Mouse (Mus musculus): ENCODE measurements around the gene Fpr3. TPM values are rescaled to one million over a fixed set of nuclear protein-coding genes. Genes with fewer than 3 reads are reported as not detected.
"Not testable (repeated sequence)": the region's sequence is repeated elsewhere in the genome, so short reads cannot be mapped to it uniquely, and the experiment has no call there.

Fpr3 gene
- polyA plus RNA-seq, 1 experiment from 2014 or later, result not detected

DNA sequence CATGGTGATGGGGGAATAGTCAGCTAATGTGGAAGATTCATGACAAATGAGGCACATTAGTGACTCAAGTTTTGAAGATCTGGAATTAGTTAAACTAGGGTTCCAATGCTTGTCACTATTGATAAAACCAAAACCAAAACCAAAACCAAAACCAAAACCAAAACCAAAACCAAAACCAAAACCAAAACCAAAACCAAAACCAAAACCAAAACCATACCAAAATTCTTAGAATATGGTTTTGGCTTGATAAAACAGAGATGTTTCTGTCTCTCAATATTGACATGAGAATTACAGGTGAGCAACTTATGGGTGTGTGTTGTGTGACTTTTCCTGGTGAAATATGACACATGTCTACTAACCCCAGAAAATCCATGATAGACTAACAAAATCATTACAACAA is 30.1 kb downstream of the Fpr3 start:
- no peaks in the 10 kb centered on the region for H3K9me3 ChIP-seq (ENCODE audit: low read length)
- no peak overlapping the region for H3K4me2 ChIP-seq (replicated peaks; ENCODE audit: low read depth, low read length)
- H3K27ac ChIP-seq (ENCODE audit: low read length), result no peak overlapping the region
- no peaks in the 10 kb centered on the region for H3K4me1 ChIP-seq (ENCODE audit: insufficient read depth, low read length)
- H3K4me3 ChIP-seq (ENCODE audit: low read length), result no peak overlapping the region
- no peak for ATAC-seq (ENCODE audit: low FRiP score, low TSS enrichment)
- no peaks in the 10 kb centered on the region for H3K36me3 ChIP-seq (ENCODE audit: insufficient read depth, low read length)
- H3K27me3 ChIP-seq (ENCODE audit: insufficient read depth, low read length), result no peaks in the 10 kb centered on the region
- H3K9ac ChIP-seq (replicated peaks; ENCODE audit: low read length), result no peak overlapping the region

DNA sequence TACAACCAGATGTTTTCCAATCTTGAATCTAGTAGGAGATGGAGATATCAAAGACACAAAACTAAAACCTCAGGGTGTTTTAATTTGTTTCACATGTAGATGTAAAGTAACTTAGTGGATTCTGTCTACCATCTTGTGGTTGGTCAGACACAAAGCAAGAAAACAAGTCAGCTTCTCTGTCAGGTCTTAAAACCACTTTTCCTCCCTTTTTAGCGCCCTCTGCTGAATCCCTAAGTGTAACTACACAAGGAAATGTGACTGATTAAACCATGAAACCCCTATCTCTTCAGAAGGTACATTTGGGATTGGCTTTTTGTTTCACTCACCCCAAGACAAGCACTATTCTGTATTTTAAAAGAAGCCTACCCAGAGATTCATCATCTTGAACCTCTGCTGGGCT is 85.8 kb downstream of the Fpr3 start:
- no peak for ATAC-seq (ENCODE audit: low FRiP score, low TSS enrichment)

DNA sequence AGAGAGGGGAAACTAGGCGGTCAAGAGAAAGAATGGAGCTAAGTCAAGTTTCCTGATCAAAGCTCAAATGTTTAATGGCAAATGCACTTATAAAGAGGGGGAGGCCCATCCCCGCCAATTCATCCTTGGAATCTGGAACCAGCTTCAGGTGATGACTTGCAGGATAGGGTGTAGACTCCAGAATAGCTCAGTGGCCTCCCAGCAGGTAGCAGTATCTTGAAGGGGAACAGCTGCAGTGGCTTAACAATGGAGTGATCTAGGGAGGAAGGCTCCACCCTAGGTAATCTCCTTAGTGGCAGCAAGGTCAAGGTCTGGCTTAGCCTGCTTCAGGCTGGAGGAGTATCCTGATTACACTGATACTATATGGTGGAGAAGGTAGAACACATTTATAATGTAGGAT is 93.6 kb downstream of the Fpr3 start:
- H3K4me3 ChIP-seq (ENCODE audit: low read length), result not testable (repeated sequence)

More for the DNA sequence above, 85.8 kb downstream of the Fpr3 start:
- peaks cover 5% of the 10 kb centered on the region; the same call in 1 of the 2 replicates for H3K9me3 ChIP-seq (ENCODE audit: low read length)
- no peaks in the 10 kb centered on the region for H3K36me3 ChIP-seq (ENCODE audit: insufficient read depth, low read length)
- no peaks in the 10 kb centered on the region for H3K4me1 ChIP-seq (ENCODE audit: insufficient read depth, low read length)
- WGBS, result 13% methylated on average over 1 of the region's 1 CpGs
- no peak overlapping the region for H3K4me3 ChIP-seq (ENCODE audit: low read length)
- no peak overlapping the region for H3K4me2 ChIP-seq (replicated peaks; ENCODE audit: low read depth, low read length)
- H3K27ac ChIP-seq (ENCODE audit: low read length), result no peak overlapping the region
- H3K9ac ChIP-seq (replicated peaks; ENCODE audit: low read length), result no peak overlapping the region
- no peaks in the 10 kb centered on the region for H3K27me3 ChIP-seq (ENCODE audit: insufficient read depth, low read length)

DNA sequence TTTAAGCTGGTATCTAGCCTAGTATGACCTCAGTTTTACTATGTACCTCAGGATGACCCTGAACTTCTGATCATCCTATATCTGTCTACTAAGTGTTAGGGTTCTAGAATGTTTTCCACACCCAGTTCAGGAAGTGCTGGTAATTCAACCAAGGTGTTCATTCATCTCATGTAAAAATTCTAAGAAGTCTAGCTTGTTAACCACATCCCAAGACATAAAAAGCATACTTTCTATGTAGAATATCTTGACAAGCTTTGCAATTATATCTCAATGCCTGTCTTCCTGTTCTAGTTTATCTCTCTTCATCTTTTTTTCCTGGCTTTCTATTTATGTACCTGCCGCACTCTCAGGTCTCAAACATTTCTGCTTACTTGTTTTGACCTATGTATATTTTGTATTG is 117.1 kb downstream of the Fpr3 start:
- H3K4me3 ChIP-seq (ENCODE audit: low read length), result no peak overlapping the region
- H3K4me1 ChIP-seq (ENCODE audit: insufficient read depth, low read length), result no peaks in the 10 kb centered on the region
- H3K9ac ChIP-seq (replicated peaks; ENCODE audit: low read length), result no peak overlapping the region
- 97% methylated on average over 1 of the region's 1 CpGs for WGBS
- H3K36me3 ChIP-seq (ENCODE audit: insufficient read depth, low read length), result no peaks in the 10 kb centered on the region
- no peak overlapping the region for H3K4me2 ChIP-seq (replicated peaks; ENCODE audit: low read depth, low read length)
- H3K27me3 ChIP-seq (ENCODE audit: insufficient read depth, low read length), result no peaks in the 10 kb centered on the region
- H3K27ac ChIP-seq (ENCODE audit: low read length), result no peak overlapping the region
- ATAC-seq (ENCODE audit: low FRiP score, low TSS enrichment), result no peak
- no peaks in the 10 kb centered on the region for H3K9me3 ChIP-seq (ENCODE audit: low read length)

More for the DNA sequence above, 93.6 kb downstream of the Fpr3 start:
- not testable (repeated sequence) for H3K4me2 ChIP-seq (replicated peaks; ENCODE audit: low read depth, low read length); H3K9ac ChIP-seq (replicated peaks; ENCODE audit: low read length); H3K36me3 ChIP-seq (ENCODE audit: insufficient read depth, low read length); H3K27me3 ChIP-seq (ENCODE audit: insufficient read depth, low read length); H3K4me1 ChIP-seq (ENCODE audit: insufficient read depth, low read length); ATAC-seq (ENCODE audit: low FRiP score, low TSS enrichment); H3K27ac ChIP-seq (ENCODE audit: low read length); H3K9me3 ChIP-seq (ENCODE audit: low read length)
- 77% methylated on average over 2 of the region's 2 CpGs for WGBS

Other genes with a start within 250 kb of the Fpr3 start
- gene Vmn2r90, start 184.1 kb upstream of the Fpr3 start, polyA plus RNA-seq (2015; fragmentation: Nextera tagmentation; extraction: Ambion mirVana), result not detected in 2 replicates
- gene Spaca6, start 60.7 kb upstream of the Fpr3 start, polyA plus RNA-seq (2015; fragmentation: Nextera tagmentation; extraction: Ambion mirVana), result 30.6 and 44.9 TPM in 2 replicates
- gene Has1, start 32.6 kb upstream of the Fpr3 start, polyA plus RNA-seq (2015; fragmentation: Nextera tagmentation; extraction: Ambion mirVana), result 0.74 and 0.78 TPM in 2 replicates
- gene Fpr1, start 3.9 kb upstream of the Fpr3 start, polyA plus RNA-seq (2015; fragmentation: Nextera tagmentation; extraction: Ambion mirVana), result 0.39 and 0.57 TPM in 2 replicates
- 0.14 and 0.15 TPM in 2 replicates for gene Fpr2, start within 50 bp of the Fpr3 start, polyA plus RNA-seq (2015; fragmentation: Nextera tagmentation; extraction: Ambion mirVana)
- gene Fpr-rs4, start 133.9 kb downstream of the Fpr3 start, polyA plus RNA-seq (2015; fragmentation: Nextera tagmentation; extraction: Ambion mirVana), result not detected in 2 replicates
- not detected in 2 replicates for gene Vmn2r124, start 161.6 kb downstream of the Fpr3 start, polyA plus RNA-seq (2015; fragmentation: Nextera tagmentation; extraction: Ambion mirVana)
- not detected in 2 replicates for gene Vmn2r91, start 197.2 kb downstream of the Fpr3 start, polyA plus RNA-seq (2015; fragmentation: Nextera tagmentation; extraction: Ambion mirVana)